20 mouse cellular contexts compared by ENCODE assay signal in genomic region chr12:37988066-37988591, GRCm38 (mm10).
A peak's percentile ranks its signal among the peaks of the same experiment; 100 is the strongest.
DNase-seq lines count a peak whose midpoint lies in the region; ATAC-seq and TF ChIP-seq lines count a peak whose summit lies in the region.
"Had no signal": no experiment of that assay in that cellular context is flagged by ENCODE, and none has a peak within 500 bp of the region (broad histone marks: within the 10 kb centered on the region; RNA-seq: fewer than 3 reads in every experiment).

No protein-coding gene starts in this region.

- H3K36me3 ChIP-seq in forebrain, embryonic 15.5 days = no peaks in the 10 kb centered on the region
- no peaks in the 10 kb centered on the region for H3K36me3 ChIP-seq in forebrain, embryonic 10.5 days (replicated peaks)
- H3K36me3 ChIP-seq in liver, embryonic 11.5 days (ENCODE audit: control insufficient read depth, insufficient read depth, low read length) = no peaks in the 10 kb centered on the region
- H3K36me3 ChIP-seq: hindbrain, embryonic 15.5 days; limb, embryonic 10.5 days; liver, embryonic 12.5 days; lung, embryonic 15.5 days had no signal

- H3K9ac ChIP-seq in forebrain, embryonic 15.5 days (replicated peaks) = no peak overlapping the region
- no peak overlapping the region for H3K9ac ChIP-seq in liver, embryonic 11.5 days (ENCODE audit: low read depth, low read length)
- H3K9ac ChIP-seq: hindbrain, embryonic 15.5 days; liver, embryonic 12.5 days; lung, embryonic 15.5 days had no signal

- H3K27ac ChIP-seq in forebrain, embryonic 15.5 days (replicated peaks) = 0 out of 2 replicates have a peak overlapping the region, but pooled peaks have one; percentile 21
- no peak overlapping the region for H3K27ac ChIP-seq in forebrain, embryonic 10.5 days
- no peak overlapping the region for H3K27ac ChIP-seq in liver, embryonic 11.5 days (ENCODE audit: low read depth, low read length)
- H3K27ac ChIP-seq: hindbrain, embryonic 15.5 days; kidney, postnatal 0 days; limb, embryonic 10.5 days; liver, embryonic 12.5 days; lung, embryonic 15.5 days; macrophage had no signal

- no peaks in the 10 kb centered on the region for H3K9me3 ChIP-seq in forebrain, embryonic 15.5 days
- no peaks in the 10 kb centered on the region for H3K9me3 ChIP-seq in forebrain, embryonic 10.5 days
- no peaks in the 10 kb centered on the region for H3K9me3 ChIP-seq in liver, embryonic 11.5 days (ENCODE audit: control insufficient read depth, low read length)
- H3K9me3 ChIP-seq: hindbrain, embryonic 15.5 days; limb, embryonic 10.5 days; liver, embryonic 12.5 days; lung, embryonic 15.5 days had no signal

- no peak for DNase-seq in forebrain, embryonic 10.5 days (ENCODE audit: extremely low spot score, low spot score)
- peak; percentile 90 for DNase-seq in brain, embryonic 14.5 days (ENCODE audit: low read depth)
- DNase-seq in cerebellum, adult 18-20 months = peak; percentile 73 to 75
- DNase-seq in cerebellum, postnatal 36 days = peak; percentile 75 to 83
- no peak for DNase-seq in liver, embryonic 11.5 days (ENCODE audit: low spot score)
- DNase-seq in spleen, postnatal 4 days (ENCODE audit: low spot score in 2 of 2) = no peak
- DNase-seq: embryo, embryonic 11 days; heart, postnatal 14 days; thymus, adult 18-20 months had no signal

- no peak for TF ChIP-seq POLR2A in brain, embryonic 14.5 days (IDR thresholded peaks at IDR 0.05; ENCODE audit: borderline replicate concordance, extremely low read depth, insufficient read depth, insufficient read length, poor library complexity, severe bottlenecking)

- no peak overlapping the region for H3K4me2 ChIP-seq in forebrain, embryonic 15.5 days (replicated peaks)
- no peak overlapping the region for H3K4me2 ChIP-seq in liver, embryonic 11.5 days
- H3K4me2 ChIP-seq: heart, embryonic 11.5 days; hindbrain, embryonic 15.5 days; liver, embryonic 12.5 days; lung, embryonic 15.5 days; midbrain, embryonic 11.5 days had no signal

- H3K4me1 ChIP-seq in forebrain, embryonic 15.5 days = peaks cover 7% of the 10 kb centered on the region
- H3K4me1 ChIP-seq in forebrain, embryonic 10.5 days = no peaks in the 10 kb centered on the region
- H3K4me1 ChIP-seq in liver, embryonic 11.5 days (replicated peaks; ENCODE audit: control insufficient read depth, insufficient read depth, low read length) = no peaks in the 10 kb centered on the region
- H3K4me1 ChIP-seq: hindbrain, embryonic 15.5 days; limb, embryonic 10.5 days; liver, embryonic 12.5 days; lung, embryonic 15.5 days had no signal

- no peak overlapping the region for H3K4me3 ChIP-seq in forebrain, embryonic 15.5 days
- H3K4me3 ChIP-seq in forebrain, embryonic 10.5 days = no peak overlapping the region
- H3K4me3 ChIP-seq in liver, embryonic 11.5 days (ENCODE audit: low read depth, low read length) = no peak overlapping the region
- H3K4me3 ChIP-seq: hindbrain, embryonic 15.5 days; limb, embryonic 10.5 days; liver, embryonic 12.5 days; lung, embryonic 15.5 days had no signal

- no peak for TF ChIP-seq CTCF in brain, embryonic 14.5 days (IDR thresholded peaks at IDR 0.05; ENCODE audit: borderline replicate concordance, extremely low read depth, insufficient read depth, insufficient read length)

- 10% methylated on average over 1 of the region's 1 CpGs for WGBS in forebrain, embryonic 15.5 days
- 68% methylated on average over 1 of the region's 1 CpGs for WGBS in forebrain, embryonic 10.5 days
- WGBS in liver, embryonic 11.5 days = 79% methylated on average over 1 of the region's 1 CpGs

- ATAC-seq in forebrain, embryonic 15.5 days (replicated peaks) = peak; percentile 88
- no peak for ATAC-seq in liver, embryonic 11.5 days (replicated peaks; ENCODE audit: low FRiP score)
- no peak for ATAC-seq in activated CD4-positive, CD25-positive, alpha-beta regulatory T cell, adult 4 months
- ATAC-seq: intestine, postnatal 0 days; liver, embryonic 12.5 days had no signal

- H3K27me3 ChIP-seq in forebrain, embryonic 15.5 days = no peaks in the 10 kb centered on the region
- H3K27me3 ChIP-seq in forebrain, embryonic 10.5 days (ENCODE audit: poor library complexity, severe bottlenecking) = no peaks in the 10 kb centered on the region
- H3K27me3 ChIP-seq in liver, embryonic 11.5 days (replicated peaks; ENCODE audit: control insufficient read depth, insufficient read depth, low read length) = no peaks in the 10 kb centered on the region
- H3K27me3 ChIP-seq: hindbrain, embryonic 15.5 days; liver, embryonic 12.5 days; lung, embryonic 15.5 days had no signal

Comparison
In these comparisons a context has a peak if more than half of its experiments do, and no peak if none do; other contexts are left out.
1. DNase-seq: peak in brain, embryonic 14.5 days (single experiment), cerebellum, adult 18-20 months (2 of 2) and cerebellum, postnatal 36 days (2 of 2); none in forebrain, embryonic 10.5 days (single experiment), liver, embryonic 11.5 days (single experiment) and spleen, postnatal 4 days (0 of 2).